Mouse (Mus musculus) left cerebral cortex, adult 9 months (tissue): ENCODE results near the gene Sart3.
"Not testable (repeated sequence)": the region's sequence is repeated elsewhere in the genome, so short reads cannot be mapped to it uniquely, and the experiment has no call there.

Source experiments
- DNase-seq, 2 experiments: peaks; one replicate each; pipeline ENCODE4 v3.0.0; 2022; ENCODE audit warnings: low spot score in 2 of 2

Gene Sart3

DNA sequence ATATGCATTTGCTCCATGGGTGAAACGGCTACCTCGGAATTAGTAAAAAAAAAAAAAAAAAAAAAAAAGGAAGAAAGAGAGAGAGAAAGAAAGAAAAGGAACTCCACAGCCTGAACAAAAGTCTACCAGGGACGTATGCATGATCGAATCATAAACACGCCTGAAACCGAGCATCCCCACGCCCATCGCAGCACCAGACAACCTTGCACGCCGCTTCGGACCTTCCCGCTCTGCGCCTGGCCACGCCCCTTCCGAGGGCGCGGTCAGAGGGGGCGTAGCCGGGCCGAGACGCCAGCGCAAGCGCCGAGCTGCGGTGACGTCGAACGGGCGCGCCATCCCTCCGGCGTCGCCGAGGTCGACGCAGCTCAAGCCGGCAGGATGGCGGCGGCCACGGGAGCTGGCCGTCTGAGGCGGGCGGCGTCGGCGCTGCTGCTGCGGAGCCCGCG is at the start of gene Sart3, which contains the start of gene Iscu:
Gene Sart3, minus strand, starts transcription at position 61 of the 446 bp plus-strand sequence.
Gene Iscu, plus strand, starts transcription at position 299 of the 446 bp plus-strand sequence.
- DNase-seq = peak; percentile 83 to 93

DNA sequence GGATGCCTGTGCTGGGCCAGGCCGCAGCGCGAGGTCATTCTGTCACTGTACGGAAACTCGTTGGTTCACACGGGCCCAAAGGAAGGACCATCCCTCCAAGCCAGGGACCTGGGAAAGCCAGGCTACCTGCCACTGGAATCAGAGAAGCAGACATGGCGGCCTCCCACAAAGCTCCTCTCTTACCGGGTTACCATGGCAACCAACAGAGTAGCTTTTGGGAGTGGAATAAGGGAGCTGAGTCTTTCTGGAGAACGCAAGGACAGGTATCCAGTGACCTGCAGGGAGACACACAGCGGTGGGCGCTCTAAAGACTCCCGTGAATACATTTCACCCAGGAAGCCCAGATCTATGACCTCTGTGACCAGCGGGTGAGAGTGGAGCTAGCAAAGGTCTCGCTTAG is 46.3 kb upstream of the Sart3 start:
- DNase-seq = no peak

DNA sequence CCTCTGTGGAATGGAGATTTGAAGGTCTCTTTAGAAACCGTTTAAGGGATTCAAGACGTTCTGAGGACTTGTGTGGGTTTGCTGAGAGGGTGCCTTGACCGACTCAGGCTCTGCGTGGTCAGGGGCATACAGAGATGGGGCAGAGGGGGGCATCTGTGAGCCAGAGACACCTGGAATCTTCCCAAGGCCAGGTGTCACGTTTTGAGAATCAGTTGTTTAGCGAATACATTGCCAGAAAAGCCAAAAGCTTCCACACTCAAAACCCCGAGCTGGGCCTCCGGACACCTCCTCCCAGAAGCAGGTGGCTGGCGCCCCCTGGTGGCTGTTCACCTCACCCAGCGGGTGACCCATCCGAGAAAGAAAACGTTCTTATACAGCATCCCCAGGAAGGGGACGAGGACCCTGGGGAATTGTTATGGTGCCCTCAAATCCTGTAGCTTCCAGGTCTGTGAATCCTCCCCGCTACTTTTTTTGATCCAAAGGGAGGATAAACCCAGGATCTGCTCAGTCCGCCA is 43.4 kb upstream of the Sart3 start:
- DNase-seq = peak in 1 of 2 experiments; percentile 56

DNA sequence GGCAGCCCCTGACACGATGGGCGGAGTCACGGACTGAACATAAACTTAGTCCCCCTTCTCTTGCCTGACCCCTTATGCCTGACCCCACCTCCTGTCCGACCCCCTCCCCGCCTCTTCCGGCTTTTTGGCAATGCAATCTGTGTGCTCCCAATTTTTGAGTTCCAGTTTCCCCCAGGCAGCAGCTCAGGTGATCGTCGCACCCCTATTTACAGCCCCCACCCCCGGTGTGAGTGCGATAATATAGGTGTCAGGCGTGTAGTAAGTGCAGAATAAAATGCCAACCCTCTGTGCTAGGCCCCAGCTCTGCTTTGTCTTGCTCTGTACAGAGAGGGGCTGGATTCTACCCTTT is 42.7 kb upstream of the Sart3 start:
- no peak for DNase-seq

DNA sequence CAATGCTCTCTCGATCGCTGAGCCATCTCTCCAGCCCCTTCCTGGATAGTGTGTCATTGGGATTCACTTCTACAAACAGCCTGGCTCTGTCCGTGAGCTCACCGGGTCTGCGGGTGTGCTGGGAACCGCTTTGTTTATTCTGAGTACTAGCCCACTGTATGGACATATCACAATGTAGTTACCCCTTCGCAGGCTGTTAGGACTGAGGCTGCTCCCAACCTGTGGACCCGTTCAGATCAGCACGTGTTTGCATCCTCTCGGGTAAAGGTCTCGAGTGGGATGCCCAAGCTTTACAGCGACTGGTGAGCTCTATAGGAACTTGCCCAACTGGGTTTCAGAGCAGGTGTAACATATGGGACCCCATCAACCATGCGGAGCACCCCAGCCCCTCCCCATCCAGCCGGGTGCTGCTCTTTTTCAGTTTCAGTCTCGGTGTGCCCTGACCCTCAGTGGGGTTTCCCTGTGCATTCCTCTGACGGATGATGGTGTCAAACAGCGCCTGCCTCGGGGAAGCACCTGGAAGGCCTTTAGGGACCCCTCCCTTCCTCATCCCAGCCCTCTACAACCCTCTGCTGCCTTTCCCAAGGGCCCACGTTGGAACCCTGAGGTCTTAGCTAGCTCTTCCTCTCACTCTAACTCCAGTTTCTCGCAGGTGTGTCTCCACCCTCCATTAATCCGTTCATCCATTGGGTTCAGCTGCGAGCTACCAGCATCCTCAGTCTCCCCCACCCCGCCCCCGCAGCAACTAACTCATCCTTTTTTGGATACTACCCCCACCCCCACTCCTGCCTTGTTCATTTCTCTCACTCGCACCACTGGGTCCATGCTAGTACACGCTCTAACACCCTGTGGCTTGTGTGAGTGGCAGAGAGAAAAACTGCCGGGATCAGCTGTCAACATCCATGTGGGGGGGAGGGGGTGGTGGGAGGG is 42.1 kb upstream of the Sart3 start:
- no peak for DNase-seq

DNA sequence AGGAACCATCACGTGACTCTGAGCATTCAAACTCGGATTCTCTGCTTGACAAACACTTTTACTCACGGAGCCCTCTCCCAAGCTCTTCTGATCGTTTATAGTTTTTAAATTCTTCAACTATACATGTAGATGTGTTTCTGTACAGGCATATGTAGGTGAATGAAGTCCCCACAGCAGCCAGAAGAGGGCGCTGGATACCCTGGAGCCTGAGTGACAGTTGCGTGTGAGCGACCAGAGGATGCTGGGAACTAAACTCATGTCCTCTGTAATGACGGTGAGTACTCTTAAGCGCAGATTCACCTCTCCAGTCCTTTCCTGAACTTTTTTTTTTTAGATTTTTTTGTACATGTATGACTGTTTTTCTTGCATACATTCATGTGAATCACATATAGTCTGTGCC is 41.3 kb upstream of the Sart3 start:
- DNase-seq = no peak

DNA sequence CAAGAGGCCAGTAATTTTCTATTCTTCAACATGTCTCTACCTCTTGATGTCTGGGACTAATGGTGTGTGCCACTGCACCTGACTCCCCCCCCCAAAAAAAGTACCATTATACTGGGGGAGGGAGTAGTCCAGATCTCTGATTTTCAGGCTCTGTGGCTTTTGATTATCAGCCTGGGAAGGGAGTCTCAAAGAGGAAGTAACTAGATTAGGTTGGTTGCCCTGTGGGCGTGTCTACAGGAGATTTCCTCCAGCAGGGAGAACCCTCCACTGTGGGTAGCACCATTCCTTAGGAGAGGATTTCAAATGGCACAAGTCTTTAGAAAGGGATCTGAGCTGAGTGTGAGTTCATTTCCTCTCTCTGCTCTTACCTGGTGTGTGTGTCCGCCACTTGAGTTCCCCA is 40.3 kb upstream of the Sart3 start:
- DNase-seq = no peak

DNA sequence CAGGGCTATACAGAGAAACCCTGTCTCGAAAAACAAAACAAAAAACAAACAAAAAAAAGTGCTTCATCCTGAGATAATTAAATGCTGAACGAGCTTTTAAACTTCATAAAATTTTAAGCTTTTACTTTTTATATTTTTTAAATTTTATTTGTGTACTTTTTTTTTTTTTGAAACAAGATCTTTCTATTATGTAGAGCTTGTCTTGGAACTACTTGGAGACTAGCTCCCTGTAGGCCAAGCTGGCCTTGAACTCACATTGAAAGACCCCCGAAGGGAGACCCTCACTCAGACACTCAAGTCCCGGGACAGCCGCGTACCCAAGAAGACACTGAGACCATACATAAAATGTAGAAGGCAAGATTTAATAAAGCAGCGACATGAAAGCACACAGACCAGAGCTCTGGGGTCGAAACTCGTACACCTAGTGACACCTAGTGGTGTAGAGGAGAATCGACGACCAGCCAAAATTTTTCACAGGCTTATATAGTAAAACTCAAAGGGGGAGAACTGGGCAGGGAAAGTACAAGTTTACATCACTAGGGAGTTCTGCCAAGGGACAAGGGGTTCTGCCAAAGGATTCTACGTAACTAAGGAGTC is 39.6 kb upstream of the Sart3 start:
- DNase-seq = not testable (repeated sequence)

DNA sequence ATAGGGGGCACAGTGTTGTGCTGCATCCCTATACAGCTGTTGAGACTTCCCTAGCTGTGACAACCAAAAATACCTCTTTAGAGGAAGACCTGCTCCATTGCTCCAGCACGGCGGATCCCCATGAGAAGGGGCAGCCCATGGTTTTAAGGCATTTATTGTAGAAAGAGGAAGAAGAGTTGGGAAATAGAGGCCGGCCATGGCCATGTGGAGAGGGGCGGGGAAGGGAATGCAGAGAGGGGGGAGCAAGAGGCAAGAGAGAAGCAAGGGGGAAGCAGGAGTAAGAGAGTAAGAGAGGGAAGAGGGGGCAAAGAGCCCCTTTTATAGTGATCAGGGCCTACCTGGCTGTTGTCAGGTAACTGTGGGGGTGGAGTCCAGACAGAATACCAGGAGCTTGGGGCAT is 37.8 kb upstream of the Sart3 start:
- DNase-seq = no peak

DNA sequence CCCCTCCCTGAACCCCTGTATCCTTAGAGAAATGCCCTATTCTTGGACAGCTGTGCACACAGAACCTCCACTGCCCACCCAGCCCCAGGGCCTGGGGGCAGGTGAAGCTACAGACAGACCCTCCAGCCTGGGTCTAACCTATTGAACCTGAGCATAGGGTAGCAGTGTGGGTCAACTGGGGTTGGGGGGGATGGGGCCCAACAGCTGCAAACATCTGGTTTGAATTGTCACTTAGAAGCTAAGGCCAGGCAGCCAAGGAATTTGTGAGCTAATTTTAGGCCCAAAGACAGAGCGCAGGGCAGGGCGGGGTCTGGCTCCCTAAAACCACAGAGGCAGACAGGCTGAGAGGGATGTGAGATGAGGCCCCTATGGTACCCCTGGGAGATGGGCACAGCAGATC is 35.9 kb upstream of the Sart3 start:
- DNase-seq = no peak

DNA sequence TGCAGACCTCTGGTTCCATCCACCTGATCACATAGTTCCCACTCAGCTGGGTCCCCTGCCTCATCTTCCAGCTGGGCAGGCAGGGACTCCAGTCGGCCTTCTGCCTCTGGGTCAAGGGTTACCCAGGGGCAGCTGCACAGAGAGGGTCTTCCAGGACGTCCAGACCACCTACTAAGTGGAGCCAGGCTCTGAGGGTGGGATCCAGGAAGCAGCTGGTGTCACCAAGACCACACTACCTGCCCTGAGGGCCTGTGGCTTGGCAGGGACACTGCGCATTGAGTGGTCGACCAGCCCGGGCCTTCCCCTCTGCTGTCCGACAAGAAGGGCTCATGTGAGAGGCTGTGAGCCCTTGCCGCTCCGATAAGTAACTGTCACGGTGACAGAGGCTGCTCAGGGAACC is 35.4 kb upstream of the Sart3 start:
- no peak for DNase-seq

DNA sequence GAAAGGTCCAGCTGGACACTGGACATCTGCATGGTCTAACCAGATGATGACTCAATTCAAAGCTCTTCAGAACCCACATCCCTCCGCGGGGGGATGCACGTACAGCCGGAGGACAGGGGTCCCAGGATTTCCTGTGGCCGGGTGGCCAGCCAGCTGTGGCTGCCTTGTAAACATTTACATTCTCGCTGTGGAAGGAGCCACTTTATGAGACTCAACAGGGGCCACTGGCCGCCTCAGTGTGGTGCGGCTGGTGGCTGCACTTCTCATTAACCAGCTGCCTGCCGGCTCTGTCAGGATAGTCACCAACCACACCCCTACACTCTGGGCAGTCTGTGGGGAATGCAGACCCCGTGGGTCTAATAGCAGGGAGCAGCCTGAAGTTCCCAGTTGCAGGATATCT is 34.1 kb upstream of the Sart3 start:
- DNase-seq = no peak

DNA sequence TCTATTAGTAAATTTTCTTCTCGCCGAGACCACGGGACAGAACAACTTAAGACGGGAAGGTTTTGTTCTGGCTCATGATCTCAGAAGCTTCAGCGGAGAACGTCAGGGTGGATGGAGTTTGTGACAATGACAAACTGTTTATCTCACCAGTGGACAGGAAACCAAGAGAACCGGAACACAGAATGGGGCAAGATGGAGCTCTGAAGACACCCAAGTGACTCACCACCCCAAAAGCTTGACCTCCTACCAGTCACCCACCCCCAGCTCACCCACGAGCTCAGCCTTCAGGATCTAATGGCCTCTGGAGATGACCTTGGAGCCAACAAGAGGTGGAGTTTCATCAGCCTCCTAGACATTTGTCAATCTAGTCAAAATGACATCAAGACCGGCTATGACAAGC is 33.0 kb upstream of the Sart3 start:
- no peak for DNase-seq

DNA sequence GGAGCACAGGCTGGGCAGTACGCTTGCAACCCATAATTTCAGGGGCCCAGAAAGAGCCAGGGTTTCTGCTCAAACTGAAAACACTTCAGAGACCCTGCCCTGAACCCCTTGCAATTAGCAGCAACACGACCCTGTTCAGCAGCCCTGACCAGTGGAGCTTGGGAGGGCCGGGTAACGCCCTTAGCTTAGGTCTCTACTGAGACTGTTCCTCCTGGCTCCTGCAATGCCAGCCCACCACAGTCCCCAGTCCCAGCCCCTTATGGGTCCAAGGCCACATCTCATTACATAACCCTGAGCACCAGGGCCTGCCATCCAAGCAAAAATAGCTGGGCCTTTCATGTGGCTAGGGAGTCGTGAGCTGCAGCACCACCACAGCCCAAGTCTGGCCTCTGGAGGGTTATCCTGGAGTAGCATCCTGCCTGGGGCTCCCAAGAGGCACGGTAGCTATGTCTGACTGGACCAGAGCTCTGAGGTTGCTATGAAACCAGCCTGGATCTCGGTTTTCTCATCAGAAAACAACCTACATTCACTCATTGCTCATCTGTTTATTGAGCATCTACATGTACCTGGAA is 32.2 kb upstream of the Sart3 start:
- no peak for DNase-seq

DNA sequence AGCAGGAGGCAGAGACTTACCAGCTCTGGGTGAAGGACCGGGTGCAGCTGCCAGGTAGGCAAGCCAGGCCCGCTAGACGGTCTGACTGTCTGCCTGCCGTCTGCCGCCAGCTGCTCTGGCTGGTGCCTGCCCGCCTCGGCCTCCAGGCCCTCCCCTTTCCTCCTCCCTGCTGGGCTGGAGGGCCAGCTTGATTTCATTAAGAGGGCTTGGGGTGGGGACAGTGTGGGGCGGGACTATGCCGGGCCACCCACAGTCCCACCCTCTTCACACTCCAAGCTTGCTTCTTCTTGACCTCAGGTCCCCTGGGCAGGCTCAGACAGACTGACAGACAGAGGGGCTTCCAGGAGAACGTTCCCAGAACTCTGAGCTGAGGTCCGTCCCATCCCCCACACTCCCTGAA is 28.0 kb upstream of the Sart3 start, which contains the start of gene Tmem119:
Gene Tmem119, minus strand, starts transcription at position 237 of the 400 bp plus-strand sequence.
- no peak for DNase-seq

DNA sequence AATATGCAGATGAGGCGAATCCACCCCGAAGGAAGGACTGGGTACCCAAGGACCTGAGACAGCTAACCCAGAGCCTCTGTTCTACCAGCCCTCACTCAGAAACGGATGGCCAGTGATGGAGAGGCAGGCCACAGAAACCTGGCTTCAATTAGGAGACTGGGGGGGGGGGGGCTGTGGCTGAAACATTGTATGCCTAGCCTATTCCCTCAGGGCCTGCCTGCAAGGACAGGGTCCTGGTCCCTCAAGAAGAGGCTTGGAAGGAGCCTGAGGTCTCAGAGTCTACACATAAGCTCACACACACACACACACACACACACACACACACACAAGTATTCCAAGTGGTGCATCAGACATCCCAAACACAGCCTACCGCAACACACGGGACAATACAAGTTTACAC is 27.4 kb upstream of the Sart3 start:
- DNase-seq = no peak

DNA sequence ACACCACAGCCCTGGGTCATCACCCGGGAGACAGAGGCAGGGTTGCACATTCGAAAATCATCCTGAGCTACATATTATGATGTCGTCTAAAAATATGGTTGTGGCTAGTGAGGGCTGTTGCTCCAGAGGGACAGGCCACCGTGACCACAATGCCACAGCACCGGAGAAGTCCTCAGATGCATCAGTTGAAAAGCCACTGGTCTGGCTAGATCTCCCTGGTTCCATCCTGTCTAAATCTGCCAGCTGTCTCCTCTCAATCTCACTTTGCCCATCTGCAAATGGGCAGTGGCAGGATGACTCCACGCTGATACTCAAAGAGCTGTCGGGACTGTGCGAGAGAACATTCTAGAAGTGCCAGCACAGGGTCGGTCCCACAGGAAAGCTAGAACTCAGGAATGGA is 26.2 kb upstream of the Sart3 start:
- DNase-seq = no peak

DNA sequence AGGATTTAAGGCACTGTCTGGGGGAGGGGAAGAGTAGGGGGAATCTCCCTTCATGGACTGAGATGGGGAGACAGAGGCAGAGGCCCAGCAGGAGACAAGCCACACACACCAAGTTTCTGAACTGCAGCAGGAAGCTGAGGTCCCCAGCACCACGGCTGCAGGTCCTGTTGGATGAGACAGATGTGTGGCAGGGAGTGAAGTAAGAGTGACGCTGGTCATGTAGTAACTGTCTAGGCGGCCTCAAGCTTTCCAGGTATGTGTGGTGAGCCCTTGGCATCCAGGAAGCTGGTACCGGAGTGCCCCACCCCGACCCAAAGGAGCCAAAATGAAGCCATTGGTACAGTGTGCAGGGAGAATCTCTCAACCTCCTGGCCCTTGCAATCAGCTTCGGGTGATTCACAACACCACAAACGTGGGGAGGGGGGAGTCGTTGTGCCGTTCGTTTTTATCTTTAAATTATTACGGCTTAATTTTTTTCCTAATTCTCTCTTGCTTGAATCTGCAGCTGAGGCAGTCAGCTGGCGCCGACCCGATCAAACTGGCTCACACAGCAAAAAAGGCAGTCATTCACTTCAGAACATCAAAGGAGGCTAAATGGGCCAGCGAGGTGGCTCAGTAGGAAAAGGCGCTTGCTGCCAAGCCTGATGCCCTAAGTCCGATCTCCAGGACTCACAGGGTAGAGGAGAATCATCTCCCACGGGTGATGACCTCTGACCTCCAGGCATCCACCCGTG is 25.0 kb upstream of the Sart3 start:
- no peak for DNase-seq

DNA sequence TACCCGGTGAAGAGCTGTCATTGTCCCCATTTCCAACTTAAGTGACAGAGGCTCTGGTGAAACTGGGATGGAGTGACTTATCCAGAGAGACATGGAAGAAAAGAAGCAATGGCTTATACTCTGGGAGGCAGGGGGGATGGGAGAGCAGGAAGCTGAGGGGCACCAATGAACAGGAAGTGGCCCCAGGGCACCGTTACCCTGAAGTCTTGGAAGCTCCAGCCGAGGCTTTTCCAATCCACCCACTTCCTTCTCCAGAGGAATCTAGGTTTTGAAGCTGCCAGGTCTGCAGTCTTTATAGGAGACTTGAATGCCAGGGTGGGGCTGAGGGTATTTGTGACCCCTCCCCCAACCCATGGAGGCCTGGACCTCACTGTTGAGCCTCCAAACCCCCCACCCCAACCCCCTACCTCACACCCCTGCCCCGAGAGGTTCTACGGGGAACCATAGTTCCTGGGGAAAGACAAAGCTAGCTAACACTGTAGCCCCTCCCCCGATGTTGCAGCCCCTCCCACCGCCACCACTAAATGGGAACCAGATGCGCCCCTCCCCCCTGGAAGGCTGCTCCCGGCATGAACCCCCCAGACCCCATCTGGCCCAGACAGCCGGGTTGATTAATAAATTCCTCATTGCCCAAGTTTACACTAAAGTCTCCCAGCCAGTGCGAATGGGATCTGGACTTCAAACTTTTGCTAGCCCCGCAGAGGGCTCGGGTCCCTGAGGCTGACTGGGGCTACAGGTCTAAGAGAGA is 24.3 kb upstream of the Sart3 start:
- no peak for DNase-seq

DNA sequence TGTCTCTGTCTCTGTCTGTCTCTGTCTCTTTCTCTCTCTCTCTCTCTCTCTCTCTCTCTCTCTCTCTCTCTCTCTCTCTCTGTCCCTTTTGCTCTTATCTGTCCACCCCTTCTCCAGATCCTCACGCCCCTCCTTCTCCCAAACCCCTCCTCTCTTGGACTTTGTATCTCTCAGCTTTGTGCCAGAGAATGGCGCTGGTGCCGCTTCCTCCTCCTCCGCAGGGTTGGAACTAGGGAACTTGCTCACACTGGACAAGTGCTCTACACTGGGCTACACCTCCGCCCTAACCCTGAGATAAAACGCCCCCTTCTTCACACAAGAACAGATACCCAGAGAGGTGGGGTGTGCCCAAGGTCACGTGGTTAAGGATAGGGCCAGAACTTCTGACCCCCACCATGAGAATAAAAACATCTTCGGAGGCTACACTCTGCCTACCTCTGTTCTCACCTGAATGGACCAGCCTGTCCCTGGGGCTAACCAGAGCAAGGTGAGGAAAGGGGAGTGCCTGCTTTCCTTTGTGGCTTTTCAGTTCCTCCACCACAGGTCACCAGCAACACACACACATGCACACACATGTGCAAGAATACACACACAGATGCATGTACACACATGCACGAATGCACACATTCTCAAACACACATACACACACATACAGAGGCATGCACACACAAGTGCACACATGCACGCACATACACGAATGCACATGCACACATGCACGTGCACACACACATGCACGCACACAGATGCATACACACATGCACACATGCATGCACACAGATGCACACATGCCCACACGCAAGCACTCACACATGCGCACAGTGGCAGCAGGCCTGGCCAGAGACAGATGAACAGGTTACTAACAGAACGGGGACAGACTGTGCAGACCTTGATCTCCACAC is 19.1 kb upstream of the Sart3 start:
- DNase-seq = no peak
